Mouse (Mus musculus) embryonic facial prominence, embryonic 11.5 days (tissue): ENCODE data around the gene 1700016K19Rik. TPM values are rescaled to one million over a fixed set of nuclear protein-coding genes. Genes with fewer than 3 reads are reported as not detected.
A peak's percentile ranks its signal among the peaks of the same experiment; 100 is the strongest.

Experiments used
- ATAC-seq: fragments of 200-750 bp; cut with Nextera tagmentation; replicated peaks from 2 replicates; pipeline ENCODE4 v1.8.0; 2017; ENCODE audit warnings: low read depth; ENCODE audit not compliant: insufficient number of reproducible peaks, low FRiP score, low TSS enrichment
- DNase-seq: peaks from one replicate; pipeline ENCODE4 v3.0.0-alpha.2; 2015; ENCODE audit warnings: low spot score
- H3K27ac ChIP-seq: fragments of 300-500 bp; sonication (generic); replicated peaks from 2 replicates; pipeline ENCODE4 v1.5.1; 2014; ENCODE audit warnings: mild to moderate bottlenecking, low read depth, low read length, control low read depth
- H3K27me3 ChIP-seq: fragments of 300-500 bp; sonication (generic); 2 replicates; pipeline ENCODE4 v1.6.1; 2014; ENCODE audit warnings: mild to moderate bottlenecking, low read length, moderate library complexity, mixed read lengths; ENCODE audit not compliant: control insufficient read depth, insufficient read depth
- H3K36me3 ChIP-seq: fragments of 300-500 bp; sonication (generic); replicated peaks from 2 replicates; pipeline ENCODE4 v1.6.1; 2014; ENCODE audit warnings: low read depth, mild to moderate bottlenecking, low read length, moderate library complexity, mixed read lengths; ENCODE audit not compliant: control insufficient read depth, insufficient read depth
- H3K4me1 ChIP-seq: fragments of 300-500 bp; sonication (generic); 2 replicates; pipeline ENCODE4 v1.6.1; 2014; ENCODE audit warnings: low read length, mixed read lengths; ENCODE audit not compliant: control insufficient read depth, insufficient read depth
- H3K4me2 ChIP-seq: fragments of 300-500 bp; sonication (generic); 2 replicates; pipeline ENCODE4 v1.6.1; 2014; ENCODE audit warnings: low read depth, mild to moderate bottlenecking, control low read depth, low read length, moderate library complexity
- H3K4me3 ChIP-seq: fragments of 300-500 bp; sonication (generic); 2 replicates; pipeline ENCODE4 v1.5.1; 2014; ENCODE audit warnings: low read depth, low read length, control low read depth
- H3K9ac ChIP-seq: fragments of 300-500 bp; sonication (generic); replicated peaks from 2 replicates; pipeline ENCODE4 v1.6.1; 2014; ENCODE audit warnings: mild to moderate bottlenecking, control low read depth, low read length
- H3K9me3 ChIP-seq: fragments of 300-500 bp; sonication (generic); replicated peaks from 2 replicates; pipeline ENCODE4 v1.6.1; 2016; ENCODE audit warnings: mild to moderate bottlenecking, low read length, inconsistent platforms, mixed read lengths; ENCODE audit not compliant: control insufficient read depth
- WGBS: fragments of 180-500 bp; shearing (Covaris S2); extraction: QIAGEN DNeasy Blood & Tissue Kit; methylation state at CpG from one replicate; pipeline ENCODE4 v1.1.7; 2014; 5-methylcytosine and 5-hydroxymethylcytosine counted together
- polyA plus RNA-seq: library from polyadenylated mRNA; unstranded; fragments of >200 nt; fragmentation: Nextera tagmentation; extraction: Ambion mirVana; gene quantifications from 2 replicates; pipeline ENCODE4 v1.2.1, GENCODE M21; 2014

Gene 1700016K19Rik
- polyA plus RNA-seq, 1 experiment from 2014 or later, result 0.77 TPM

DNA sequence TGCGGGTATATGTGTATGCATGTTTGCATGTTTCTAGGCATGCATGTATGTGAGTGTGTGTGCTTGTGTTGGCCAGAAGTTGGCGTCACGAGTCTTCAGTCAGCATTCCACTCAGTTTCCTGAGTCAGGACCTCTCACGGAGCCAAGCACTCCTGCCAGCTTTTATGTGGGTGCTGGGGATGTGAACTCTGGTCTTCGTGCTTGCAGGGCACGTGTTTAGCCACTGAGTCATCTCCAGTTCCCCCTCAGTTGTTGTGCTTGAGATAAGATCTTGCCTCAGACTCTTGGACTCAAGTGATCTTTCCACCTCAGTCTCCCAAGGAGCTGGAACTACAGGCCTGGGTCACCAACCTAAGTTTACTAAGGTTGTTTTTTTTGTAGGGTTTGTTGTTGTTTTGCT, 9.4 kb downstream of the 1700016K19Rik start:
- DNase-seq, result no peak
- no peaks in the 10 kb centered on the region for H3K36me3 ChIP-seq

DNA sequence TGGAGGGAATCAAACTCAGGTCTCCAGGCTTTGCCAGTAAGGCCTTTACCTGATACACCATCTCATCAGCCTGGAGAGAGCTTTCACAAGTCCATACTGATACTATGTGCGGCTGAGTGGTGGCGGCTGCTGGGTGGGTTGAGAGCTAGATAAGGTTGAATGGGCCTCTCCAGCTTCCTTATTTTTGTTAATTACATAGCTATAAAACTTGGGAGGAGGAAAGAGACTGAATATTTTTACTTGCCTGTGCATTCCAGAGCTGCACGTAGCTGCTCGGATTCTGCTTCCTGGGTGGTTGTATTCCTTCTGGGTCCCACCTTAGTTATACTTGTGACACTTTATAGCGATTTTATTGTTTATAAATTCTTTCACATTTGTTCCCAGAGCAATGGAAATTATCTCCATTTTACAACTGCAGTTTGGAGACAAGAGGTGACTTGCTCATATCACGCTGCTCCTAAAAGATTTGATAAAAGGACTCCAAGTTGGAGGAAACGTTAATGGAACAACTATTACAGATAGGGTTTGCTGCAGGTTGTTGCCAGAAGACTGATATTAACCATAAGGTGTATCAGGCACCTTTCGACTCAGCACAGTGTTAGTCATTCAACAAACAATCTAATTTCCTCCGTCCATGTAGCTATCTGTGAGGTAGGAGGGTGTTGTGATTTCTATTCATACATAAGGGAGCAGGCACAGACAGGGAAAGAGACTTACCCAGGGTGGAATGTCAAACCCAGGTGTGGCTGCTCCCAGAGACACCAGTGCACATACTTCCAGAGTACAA, 11.3 kb downstream of the 1700016K19Rik start:
- Histone ChIP-seq H3K27ac (no peak overlapping the region), H3K4me1 (no peaks in the 10 kb centered on the region), H3K4me3 (no peak overlapping the region), H3K9me3 (no peaks in the 10 kb centered on the region), H3K9ac (no peak overlapping the region), H3K27me3 (no peaks in the 10 kb centered on the region), H3K36me3 (no peaks in the 10 kb centered on the region), H3K4me2 (no peak overlapping the region)
- ATAC-seq, result no peak
- 84% methylated on average over 9 of the region's 9 CpGs for WGBS
- DNase-seq, result no peak

More for the DNA sequence above, 9.4 kb downstream of the 1700016K19Rik start:
- H3K4me3 ChIP-seq, result no peak overlapping the region
- H3K27me3 ChIP-seq, result no peaks in the 10 kb centered on the region
- 74% methylated on average over 6 of the region's 6 CpGs for WGBS
- ATAC-seq, result no peak
- no peak overlapping the region for H3K9ac ChIP-seq
- no peaks in the 10 kb centered on the region for H3K4me1 ChIP-seq
- H3K4me2 ChIP-seq, result no peak overlapping the region
- no peaks in the 10 kb centered on the region for H3K9me3 ChIP-seq
- H3K27ac ChIP-seq, result no peak overlapping the region

DNA sequence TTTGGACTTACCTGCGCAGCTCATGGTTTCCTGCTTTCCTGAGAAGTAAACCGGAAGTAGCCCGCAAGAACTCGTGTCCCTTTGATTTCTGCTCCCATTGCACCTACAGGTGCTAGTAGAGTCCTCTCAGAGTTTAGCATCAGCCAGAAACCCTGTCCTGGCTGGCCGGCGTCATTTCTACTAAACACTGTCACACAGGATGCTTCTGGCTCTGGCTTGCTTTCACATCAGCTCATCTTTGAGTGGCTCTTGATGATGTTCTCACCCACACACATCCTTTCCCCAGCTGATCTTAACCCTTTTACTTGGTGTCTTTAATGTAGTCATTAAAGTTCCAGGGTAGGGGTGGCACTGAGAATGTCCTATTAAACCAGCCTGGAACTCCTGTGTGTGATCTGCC, 15.5 kb downstream of the 1700016K19Rik start:
- H3K9ac ChIP-seq, result no peak overlapping the region
- no peak overlapping the region for H3K4me3 ChIP-seq
- ATAC-seq (no peak), DNase-seq (no peak)
- no peak overlapping the region for H3K27ac ChIP-seq
- WGBS, result 94% methylated on average over 6 of the region's 6 CpGs
- no peak overlapping the region for H3K4me2 ChIP-seq
- H3K4me1 ChIP-seq, result no peaks in the 10 kb centered on the region
- no peaks in the 10 kb centered on the region for H3K36me3 ChIP-seq
- H3K27me3 ChIP-seq, result no peaks in the 10 kb centered on the region
- no peaks in the 10 kb centered on the region for H3K9me3 ChIP-seq

DNA sequence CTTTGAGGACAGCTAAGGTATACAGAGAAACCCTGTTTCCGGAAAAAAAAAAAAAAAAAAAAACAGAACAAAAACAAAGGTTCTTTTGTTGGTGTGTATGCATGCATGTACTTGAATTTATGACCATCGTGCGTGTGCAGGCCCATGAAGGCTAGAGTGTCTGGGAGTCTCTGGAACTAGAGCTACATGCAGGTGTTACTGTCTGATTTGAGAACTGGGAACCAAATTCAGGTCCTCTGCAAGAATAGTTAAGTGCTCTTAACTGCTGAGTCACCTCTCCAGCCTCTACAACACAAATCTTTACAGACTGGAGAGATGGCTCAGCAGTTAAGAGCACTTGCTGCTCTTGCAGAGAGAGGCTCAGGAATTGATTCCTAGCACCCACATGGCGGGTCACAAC, 16.1 kb downstream of the 1700016K19Rik start:
- no peak for DNase-seq
- Histone ChIP-seq H3K9ac (no peak overlapping the region), H3K4me1 (no peaks in the 10 kb centered on the region), H3K4me2 (no peak overlapping the region), H3K9me3 (no peaks in the 10 kb centered on the region), H3K27ac (no peak overlapping the region), H3K27me3 (no peaks in the 10 kb centered on the region), H3K4me3 (no peak overlapping the region), H3K36me3 (no peaks in the 10 kb centered on the region)
- ATAC-seq, result no peak
- WGBS, result 80% methylated on average over 4 of the region's 4 CpGs

DNA sequence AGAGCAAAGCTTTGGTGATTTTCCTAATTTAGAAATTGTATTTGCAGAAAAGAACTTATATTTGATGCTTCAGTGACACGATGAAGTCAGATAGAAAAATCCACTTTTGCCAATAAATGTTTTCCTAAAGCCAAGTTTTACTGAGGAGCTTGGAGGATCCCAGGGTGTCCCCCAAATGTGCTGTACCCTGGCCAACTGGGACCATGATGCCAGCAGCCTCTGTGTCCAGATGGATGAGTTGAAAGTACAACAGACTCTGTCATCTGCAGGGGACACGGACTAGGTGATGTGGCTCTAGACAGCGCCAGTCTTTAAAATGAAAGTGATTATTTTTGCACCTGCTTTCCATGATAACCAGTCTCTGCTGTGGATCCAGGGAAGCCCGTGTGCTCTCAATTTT, 20.2 kb downstream of the 1700016K19Rik start:
- Histone ChIP-seq H3K9ac (no peak overlapping the region), H3K36me3 (no peaks in the 10 kb centered on the region), H3K4me3 (no peak overlapping the region), H3K27me3 (no peaks in the 10 kb centered on the region), H3K27ac (no peak overlapping the region), H3K4me2 (no peak overlapping the region), H3K9me3 (no peaks in the 10 kb centered on the region), H3K4me1 (no peaks in the 10 kb centered on the region)
- no peak for DNase-seq
- WGBS, result 80% methylated on average over 4 of the region's 4 CpGs
- no peak for ATAC-seq

DNA sequence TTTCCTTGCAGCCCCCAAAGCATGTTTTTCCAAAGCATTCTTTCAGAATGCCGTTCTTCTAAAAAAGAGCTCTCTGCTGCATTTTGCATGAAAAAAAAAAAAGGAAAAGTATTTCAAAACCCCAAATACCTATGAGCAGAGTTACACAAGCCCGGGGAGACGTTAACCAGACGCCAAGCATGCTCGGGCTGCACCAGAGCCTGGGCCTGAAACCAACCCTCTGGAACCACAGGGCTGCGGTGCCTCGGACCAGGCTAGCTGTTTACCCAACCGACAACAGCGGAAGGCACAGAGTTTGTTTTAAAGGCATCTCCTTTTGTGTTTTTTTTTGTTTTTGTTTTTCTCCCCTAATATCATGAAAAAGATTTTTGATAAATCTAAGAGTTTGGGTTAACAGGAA, 21.2 kb downstream of the 1700016K19Rik start:
- ATAC-seq, result no peak
- H3K27me3 ChIP-seq, result no peaks in the 10 kb centered on the region

DNA sequence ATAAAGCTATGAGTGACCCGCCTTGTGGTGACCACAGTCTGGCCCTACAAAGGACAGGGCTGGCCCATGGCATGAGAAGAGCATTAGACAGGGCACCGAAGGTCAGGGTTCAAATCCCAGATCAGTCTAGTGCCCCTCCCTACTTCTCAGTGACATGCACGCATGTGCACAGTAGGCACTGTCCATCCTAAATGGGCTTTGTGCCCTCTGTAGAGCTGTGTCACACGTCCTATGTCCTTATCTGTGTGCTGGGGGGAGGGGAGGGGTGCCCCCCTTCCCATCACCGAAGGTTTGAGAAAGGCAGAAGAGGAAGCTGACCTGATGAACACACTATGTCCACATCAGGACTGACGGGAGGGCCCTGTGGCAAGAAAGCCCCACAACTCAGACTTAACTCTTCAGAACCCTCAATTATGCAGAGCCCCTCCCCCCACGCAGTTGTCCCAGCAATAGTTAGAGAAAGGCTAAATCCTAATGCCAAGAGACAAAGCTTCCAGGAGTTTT, 25.4 kb downstream of the 1700016K19Rik start:
- no peak overlapping the region for H3K4me3 ChIP-seq
- ATAC-seq (no peak), DNase-seq (no peak)
- no peaks in the 10 kb centered on the region for H3K27me3 ChIP-seq
- H3K9me3 ChIP-seq, result no peaks in the 10 kb centered on the region
- H3K4me1 ChIP-seq, result peaks cover 3% of the 10 kb centered on the region
- no peak overlapping the region; the same call in 1 of the 2 replicates for H3K4me2 ChIP-seq
- H3K36me3 ChIP-seq, result no peaks in the 10 kb centered on the region; the same call in 1 of the 2 replicates
- no peak overlapping the region for H3K27ac ChIP-seq
- H3K9ac ChIP-seq, result no peak overlapping the region
- 65% methylated on average over 7 of the region's 7 CpGs for WGBS

More for the DNA sequence above, 21.2 kb downstream of the 1700016K19Rik start:
- Histone ChIP-seq H3K36me3 (no peaks in the 10 kb centered on the region; the same call in 1 of the 2 replicates), H3K4me2 (no peak overlapping the region), H3K9ac (no peak overlapping the region), H3K27ac (no peak overlapping the region), H3K4me3 (no peak overlapping the region), H3K4me1 (no peaks in the 10 kb centered on the region; the same call in 1 of the 2 replicates), H3K9me3 (no peaks in the 10 kb centered on the region)
- DNase-seq, result no peak
- 83% methylated on average over 9 of the region's 9 CpGs for WGBS

DNA sequence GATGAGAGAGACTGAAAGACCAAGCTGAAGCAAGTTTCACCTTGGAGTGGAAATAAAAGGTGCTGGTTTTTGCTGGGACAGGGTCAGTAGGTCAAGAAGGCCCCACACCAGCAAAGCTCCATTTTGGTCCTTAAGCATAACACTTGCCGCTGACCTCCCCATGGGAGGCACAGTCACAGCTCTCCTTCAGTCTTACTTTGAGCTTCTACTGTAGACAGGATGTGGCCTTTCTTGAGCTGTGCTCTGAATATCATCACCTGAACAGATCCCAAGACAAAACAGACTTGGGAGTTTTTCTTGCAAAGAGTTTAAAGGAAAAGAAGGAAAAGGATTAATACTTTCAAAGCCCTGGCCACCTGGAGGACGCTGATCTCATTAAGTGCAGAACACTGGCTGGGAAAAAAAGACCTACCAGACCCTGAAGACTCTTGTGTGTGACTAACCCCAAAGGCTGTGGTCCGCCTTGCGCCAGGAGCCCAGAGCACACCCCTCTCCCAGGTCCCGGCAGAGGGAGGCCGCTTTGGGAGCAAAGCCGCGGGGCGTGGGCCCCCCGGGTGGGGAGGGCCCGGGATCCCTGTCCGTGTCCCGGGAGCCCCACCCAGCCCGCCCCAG, 26.9 kb downstream of the 1700016K19Rik start:
- no peak for DNase-seq
- 3% methylated on average over 14 of the region's 14 CpGs for WGBS
- Histone ChIP-seq H3K36me3 (no peaks in the 10 kb centered on the region; the same call in 1 of the 2 replicates), H3K9ac (peak overlapping the region; percentile 81), H3K27me3 (no peaks in the 10 kb centered on the region), H3K4me2 (peak overlapping the region; percentile 62), H3K27ac (no peak overlapping the region), H3K9me3 (no peaks in the 10 kb centered on the region), H3K4me1 (peaks cover 3% of the 10 kb centered on the region), H3K4me3 (peak overlapping the region; percentile 75)
- ATAC-seq, result no peak
